Mouse (Mus musculus): ENCODE measurements around the gene Susd6. TPM values are rescaled to one million over a fixed set of nuclear protein-coding genes. Genes with fewer than 3 reads are reported as not detected.

The Susd6 gene
- total RNA-seq, 1 experiment: 49.5 TPM

DNA sequence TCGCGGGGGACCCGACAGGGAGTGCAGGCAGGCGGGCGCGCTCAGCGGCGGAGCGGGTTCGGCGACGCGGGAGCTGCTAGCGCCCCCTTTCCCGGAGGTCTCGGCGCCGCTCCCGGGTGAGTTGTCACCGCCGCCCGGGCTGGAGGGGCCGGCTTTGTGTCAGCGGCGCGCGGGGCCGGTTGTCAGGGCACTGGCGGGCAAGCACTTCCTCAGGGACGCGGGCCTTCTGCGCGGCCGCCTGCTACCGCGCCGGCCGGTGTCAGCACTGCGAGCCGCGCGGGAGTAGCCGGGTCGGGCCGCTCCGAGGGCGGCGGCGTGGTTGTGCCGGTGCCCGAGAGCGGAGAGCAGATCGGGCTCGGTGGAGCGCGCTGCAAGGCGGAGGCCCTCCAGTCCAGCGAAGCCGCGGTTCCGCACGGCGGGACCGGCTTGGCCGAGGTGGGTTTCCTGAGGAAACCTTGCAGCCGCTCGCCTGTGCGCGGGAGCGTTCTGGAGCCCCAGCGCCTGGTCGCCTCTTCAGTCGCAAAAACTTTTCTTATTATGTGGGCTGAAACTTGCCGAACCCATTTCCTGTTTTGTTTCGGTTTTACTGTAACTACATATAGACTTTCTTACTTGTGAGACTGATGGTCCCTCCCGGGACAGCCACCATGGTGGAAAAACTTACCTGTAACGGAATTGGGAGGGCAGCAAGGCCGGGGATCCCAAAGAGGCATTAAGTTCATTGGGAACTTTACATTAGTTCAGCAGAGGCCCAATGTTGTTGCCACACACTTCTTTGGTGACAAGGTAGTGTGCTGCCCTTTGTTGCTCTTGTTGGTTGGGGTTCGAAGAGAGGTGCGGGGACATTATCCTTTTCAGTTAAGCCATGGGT is 625 bp downstream of the Susd6 start:
- Histone ChIP-seq H3K27ac (ENCODE audit: insufficient read depth, low read depth, low read length, poor library complexity, severe bottlenecking) (peak overlapping the region; percentile 50), H3K36me3 (ENCODE audit: control insufficient read depth, insufficient read depth, low read length, poor library complexity, severe bottlenecking) (peaks cover 4% of the 10 kb centered on the region; the same call in 1 of the 2 replicates), H3K9ac (ENCODE audit: insufficient read depth, low read depth, low read length, poor library complexity, severe bottlenecking) (peak overlapping the region; percentile 83), H3K4me1 (ENCODE audit: control insufficient read depth in 2 of 2, insufficient read depth in 2 of 2, low read length in 2 of 2, poor library complexity in 1 of 2) (peaks cover 5 to 6% of the 10 kb centered on the region in 2 experiments; a peak in 3 of 4 replicates), H3K9me3 (ENCODE audit: control insufficient read depth, insufficient read depth, low read depth, low read length) (no peaks in the 10 kb centered on the region), H3K4me3 (ENCODE audit: insufficient read depth in 1 of 2, low read depth in 1 of 2, low read length in 2 of 2, poor library complexity in 1 of 2, severe bottlenecking in 1 of 2) (peak overlapping the region; percentile 88 to 89)
- in situ Hi-C loops (cut with MboI; ENCODE audit: low sequenced_read_pairs in 2 of 2, unreplicated experiment in 2 of 2): no loop called here
- DNase-seq (ENCODE audit: low read depth, low spot score): no peak
- TF ChIP-seq MAFK (IDR thresholded peaks at IDR 0.05; ENCODE audit: insufficient read depth, low read depth, low read length): no peak
- TF ChIP-seq HCFC1 (IDR thresholded peaks at IDR 0.05; ENCODE audit: borderline replicate concordance, insufficient read depth, low read length): peak; percentile 10; the same call in 1 of the 2 replicates
- TF ChIP-seq ZNF384 (IDR thresholded peaks at IDR 0.05; ENCODE audit: low read depth, low read length): no peak

GRCm38 (mm10) chr12:80791571-80792444 is 1.5 kb downstream of the Susd6 start:
- Histone ChIP-seq H3K36me3 (ENCODE audit: control insufficient read depth, insufficient read depth, low read length, poor library complexity, severe bottlenecking) (peaks cover 4% of the 10 kb centered on the region; the same call in 1 of the 2 replicates), H3K9ac (ENCODE audit: insufficient read depth, low read depth, low read length, poor library complexity, severe bottlenecking) (peak overlapping the region; percentile 83; the same call in 1 of the 2 replicates), H3K4me1 (ENCODE audit: control insufficient read depth in 2 of 2, insufficient read depth in 2 of 2, low read length in 2 of 2, poor library complexity in 1 of 2) (peaks cover 5 to 6% of the 10 kb centered on the region in 2 experiments; a peak in 3 of 4 replicates), H3K9me3 (ENCODE audit: control insufficient read depth, insufficient read depth, low read depth, low read length) (no peaks in the 10 kb centered on the region), H3K4me3 (ENCODE audit: insufficient read depth in 1 of 2, low read depth in 1 of 2, low read length in 2 of 2, poor library complexity in 1 of 2, severe bottlenecking in 1 of 2) (peak overlapping the region; percentile 88 to 89), H3K27ac (ENCODE audit: insufficient read depth, low read depth, low read length, poor library complexity, severe bottlenecking) (peak overlapping the region; percentile 47; the same call in 1 of the 2 replicates)
- TF ChIP-seq HCFC1 (IDR thresholded peaks at IDR 0.05; ENCODE audit: borderline replicate concordance, insufficient read depth, low read length): no peak
- no peak for TF ChIP-seq ZNF384 (IDR thresholded peaks at IDR 0.05; ENCODE audit: low read depth, low read length)
- no peak for TF ChIP-seq CHD2 (IDR thresholded peaks at IDR 0.05; ENCODE audit: low read depth, low read length)
- no peak for TF ChIP-seq ZC3H11A (IDR thresholded peaks at IDR 0.05; ENCODE audit: borderline replicate concordance, low read depth, low read length)
- TF ChIP-seq MAFK (IDR thresholded peaks at IDR 0.05; ENCODE audit: insufficient read depth, low read depth, low read length): no peak
- in situ Hi-C loops (cut with MboI; ENCODE audit: low sequenced_read_pairs in 2 of 2, unreplicated experiment in 2 of 2): no loop called here
- no peak for DNase-seq (ENCODE audit: low read depth, low spot score)

GRCm38 (mm10) chr12:80792867-80793266 is 2.6 kb downstream of the Susd6 start:
- in situ Hi-C loops (cut with MboI; ENCODE audit: low sequenced_read_pairs in 2 of 2, unreplicated experiment in 2 of 2): no loop called here
- H3K9ac ChIP-seq (ENCODE audit: insufficient read depth, low read depth, low read length, poor library complexity, severe bottlenecking): peak overlapping the region; percentile 27; the same call in 1 of the 2 replicates
- no peak for DNase-seq (ENCODE audit: low read depth, low spot score)

GRCm38 (mm10) chr12:80793535-80793934 is 3.2 kb downstream of the Susd6 start:
- no peak overlapping the region for H3K9ac ChIP-seq (ENCODE audit: insufficient read depth, low read depth, low read length, poor library complexity, severe bottlenecking)
- H3K9me3 ChIP-seq (ENCODE audit: control insufficient read depth, insufficient read depth, low read depth, low read length): no peaks in the 10 kb centered on the region
- H3K4me3 ChIP-seq (ENCODE audit: insufficient read depth in 1 of 2, low read depth in 1 of 2, low read length in 2 of 2, poor library complexity in 1 of 2, severe bottlenecking in 1 of 2): no peak overlapping the region
- no peak for TF ChIP-seq ZC3H11A (IDR thresholded peaks at IDR 0.05; ENCODE audit: borderline replicate concordance, low read depth, low read length)
- no peak for TF ChIP-seq HCFC1 (IDR thresholded peaks at IDR 0.05; ENCODE audit: borderline replicate concordance, insufficient read depth, low read length)
- no peak for TF ChIP-seq ZNF384 (IDR thresholded peaks at IDR 0.05; ENCODE audit: low read depth, low read length)
- TF ChIP-seq MAFK (IDR thresholded peaks at IDR 0.05; ENCODE audit: insufficient read depth, low read depth, low read length): no peak
- no peak for TF ChIP-seq CHD2 (IDR thresholded peaks at IDR 0.05; ENCODE audit: low read depth, low read length)
- no peak for DNase-seq (ENCODE audit: low read depth, low spot score)
- H3K36me3 ChIP-seq (ENCODE audit: control insufficient read depth, insufficient read depth, low read length, poor library complexity, severe bottlenecking): peaks cover 4% of the 10 kb centered on the region; the same call in 1 of the 2 replicates
- H3K4me1 ChIP-seq (ENCODE audit: control insufficient read depth in 2 of 2, insufficient read depth in 2 of 2, low read length in 2 of 2, poor library complexity in 1 of 2): peaks cover 2 to 5% of the 10 kb centered on the region in 2 experiments; a peak in 2 of 4 replicates
- in situ Hi-C loops (cut with MboI; ENCODE audit: low sequenced_read_pairs in 2 of 2, unreplicated experiment in 2 of 2): no loop called here
- no peak overlapping the region for H3K27ac ChIP-seq (ENCODE audit: insufficient read depth, low read depth, low read length, poor library complexity, severe bottlenecking)

More at GRCm38 (mm10) chr12:80792867-80793266, 2.6 kb downstream of the Susd6 start:
- Histone ChIP-seq H3K27ac (ENCODE audit: insufficient read depth, low read depth, low read length, poor library complexity, severe bottlenecking) (no peak overlapping the region), H3K9me3 (ENCODE audit: control insufficient read depth, insufficient read depth, low read depth, low read length) (no peaks in the 10 kb centered on the region), H3K4me1 (ENCODE audit: control insufficient read depth in 2 of 2, insufficient read depth in 2 of 2, low read length in 2 of 2, poor library complexity in 1 of 2) (peaks cover 2 to 5% of the 10 kb centered on the region in 2 experiments; a peak in 2 of 4 replicates), H3K4me3 (ENCODE audit: insufficient read depth in 1 of 2, low read depth in 1 of 2, low read length in 2 of 2, poor library complexity in 1 of 2, severe bottlenecking in 1 of 2) (peak overlapping the region in 1 of 2 experiments; percentile 10; a peak in 1 of 4 replicates), H3K36me3 (ENCODE audit: control insufficient read depth, insufficient read depth, low read length, poor library complexity, severe bottlenecking) (peaks cover 4% of the 10 kb centered on the region; the same call in 1 of the 2 replicates)
- TF ChIP-seq MAFK (IDR thresholded peaks at IDR 0.05; ENCODE audit: insufficient read depth, low read depth, low read length) (no peak), ZC3H11A (IDR thresholded peaks at IDR 0.05; ENCODE audit: borderline replicate concordance, low read depth, low read length) (no peak), HCFC1 (IDR thresholded peaks at IDR 0.05; ENCODE audit: borderline replicate concordance, insufficient read depth, low read length) (no peak), ZNF384 (IDR thresholded peaks at IDR 0.05; ENCODE audit: low read depth, low read length) (no peak), CHD2 (IDR thresholded peaks at IDR 0.05; ENCODE audit: low read depth, low read length) (no peak)
